Mouse (Mus musculus) spleen, adult 18-20 months (tissue): ENCODE data around the gene Mtmr3.

Experiments used
- DNase-seq, 2 experiments: peaks; one replicate each; pipeline ENCODE4 v3.0.0; 2022; ENCODE audit warnings: mixed read lengths in 2 of 2

The Mtmr3 gene

DNA sequence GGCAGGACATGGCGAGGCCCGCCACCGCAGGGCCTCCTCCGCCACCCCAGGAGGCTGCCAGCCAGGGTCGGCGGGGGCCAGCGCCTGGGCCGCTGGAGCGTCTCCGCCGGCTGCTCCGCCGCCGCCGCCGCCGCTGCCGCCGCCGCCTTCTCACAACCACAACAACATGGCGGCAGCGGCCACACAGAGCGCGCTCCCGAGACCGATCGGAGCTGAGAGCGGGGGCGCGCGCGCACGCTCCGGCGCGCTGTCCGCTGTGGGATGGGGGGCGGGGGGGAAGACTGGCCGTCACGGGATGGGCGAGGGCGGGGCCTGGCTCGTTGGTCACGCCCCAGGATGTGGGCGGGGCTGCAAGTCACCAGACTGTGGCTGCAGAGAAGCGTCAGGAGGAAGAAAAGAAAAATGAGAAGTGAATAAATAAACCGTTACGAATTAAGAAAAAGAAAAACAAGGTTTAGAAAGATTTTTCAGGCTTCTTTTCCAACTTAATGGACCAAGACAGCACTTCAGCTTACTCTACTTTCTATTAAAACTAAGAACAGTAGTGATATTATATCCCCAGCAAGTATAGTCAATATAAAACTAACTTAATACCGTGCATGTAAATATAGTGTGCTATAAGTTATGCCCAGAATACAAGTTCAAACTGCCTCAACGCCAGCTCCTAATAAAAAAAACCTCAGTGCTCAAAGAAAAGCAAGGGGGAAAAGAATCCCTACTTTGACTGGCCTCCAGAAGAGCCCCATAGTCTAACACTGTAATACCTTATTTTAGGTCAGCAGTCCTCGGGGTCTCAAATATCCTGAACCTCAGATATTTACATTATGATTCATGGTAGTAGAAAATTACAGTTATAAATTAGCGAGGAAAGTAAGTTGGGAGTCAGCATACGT lies at the start of gene Mtmr3:
Gene Mtmr3, minus strand, starts transcription at position 256 of the 893 bp plus-strand sequence.
- peak; percentile 96 to 99 for DNase-seq

DNA sequence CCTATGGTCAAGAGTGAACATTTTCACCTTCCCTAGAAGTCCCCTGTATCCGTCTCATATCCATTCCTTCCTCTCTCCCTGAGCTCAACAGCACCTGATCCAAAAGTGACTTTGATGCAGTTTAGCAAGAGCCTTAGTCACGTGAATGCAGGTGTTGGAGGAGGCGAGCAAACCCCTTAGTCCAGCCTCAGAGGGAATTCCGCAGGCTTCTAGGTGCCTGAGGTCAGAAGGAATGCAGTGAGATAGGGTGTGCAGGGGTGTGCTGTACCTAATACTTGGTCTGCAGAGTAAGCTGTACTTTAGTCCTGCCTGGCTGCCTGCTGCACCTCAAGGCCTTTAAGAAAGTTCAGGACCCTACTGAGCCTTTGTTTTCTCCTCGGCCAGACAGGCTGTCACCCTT lies 49.1 kb upstream of the Mtmr3 start:
- no peak for DNase-seq

- no peak for DNase-seq
Measured at GRCm38 (mm10) chr11:4641185-4641584, 46.5 kb upstream of the Mtmr3 start.

DNA sequence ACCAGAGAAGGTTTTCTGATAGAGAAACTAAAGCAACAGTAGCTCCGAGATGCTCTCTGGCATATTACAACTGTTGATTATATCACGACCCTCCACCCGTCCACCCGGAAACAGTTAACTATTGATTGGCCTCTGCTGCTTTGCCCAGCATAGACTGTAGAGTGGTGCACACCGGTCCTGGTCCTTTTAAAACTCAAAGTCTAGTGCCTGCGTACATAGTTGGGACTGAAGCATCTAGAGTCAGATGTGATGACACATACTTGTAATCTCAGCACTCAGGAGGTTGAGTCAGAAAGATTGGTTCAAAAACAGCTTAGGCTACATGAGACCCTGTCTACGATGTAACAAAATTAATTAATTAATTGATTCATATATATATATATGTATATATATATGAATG lies 43.6 kb upstream of the Mtmr3 start:
- DNase-seq, result no peak

DNA sequence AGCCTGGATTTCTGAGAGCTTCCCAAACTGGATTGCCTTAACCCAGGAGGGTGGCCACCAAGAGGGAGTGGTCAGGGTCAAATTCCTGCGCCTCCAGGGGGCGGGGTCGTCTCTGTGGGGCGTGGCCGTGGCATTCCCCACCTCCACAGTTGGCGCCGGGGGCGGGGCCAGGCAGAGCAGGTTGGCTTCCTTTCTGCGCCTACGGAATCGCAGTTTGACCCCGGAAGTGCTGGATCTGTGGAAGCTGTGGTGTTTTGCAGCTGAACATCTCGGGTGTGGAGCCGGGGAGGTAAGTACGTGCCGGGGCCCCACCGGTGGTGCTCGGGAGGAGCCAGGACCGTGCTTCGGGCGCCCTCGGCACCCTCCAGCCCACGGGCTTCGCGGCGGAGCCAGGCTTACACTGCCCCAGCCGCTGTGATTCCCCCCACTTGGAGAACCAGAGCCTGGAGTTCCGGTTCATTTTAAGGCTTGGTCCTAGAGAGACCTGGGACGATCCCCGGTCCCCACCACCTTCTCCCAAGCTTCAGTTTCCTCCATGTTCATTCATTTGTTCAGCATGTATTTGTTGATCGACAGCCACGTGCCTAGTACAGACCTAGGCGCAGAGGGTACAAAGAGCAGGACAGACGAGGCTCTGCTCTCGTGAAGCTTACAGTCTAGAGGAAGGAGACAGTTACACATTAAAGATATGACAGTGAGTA lies 43.0 kb upstream of the Mtmr3 start, which contains the start of gene Ascc2:
Gene Ascc2, plus strand, starts transcription at position 214 of the 701 bp plus-strand sequence.
- DNase-seq, result peak; percentile 86 to 95

DNA sequence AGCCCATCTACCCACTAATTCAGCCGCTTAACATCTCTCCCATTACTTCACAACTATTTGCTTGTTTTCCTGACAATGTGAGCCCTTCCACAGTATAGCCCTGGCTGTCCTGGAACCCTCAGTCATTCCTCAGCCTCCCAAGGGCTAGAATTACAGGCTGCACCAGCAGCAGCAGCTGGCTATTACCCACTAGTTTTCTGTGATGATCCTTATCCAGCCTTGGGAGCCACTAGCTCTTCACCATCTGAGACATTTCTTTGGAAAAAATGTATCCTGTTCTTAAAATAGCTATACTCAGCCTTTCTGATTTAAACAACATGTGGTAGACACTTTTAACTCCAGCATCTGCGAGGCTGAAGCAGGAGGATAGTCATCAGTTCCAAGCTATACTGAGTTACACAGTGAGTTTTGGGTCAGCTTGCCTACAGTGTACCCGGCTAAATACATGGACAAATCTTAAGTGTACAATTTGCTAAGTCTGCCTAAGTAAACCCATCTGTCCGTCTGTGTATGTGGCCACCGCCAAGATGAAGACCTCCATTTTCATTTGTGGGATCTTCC lies 42.2 kb upstream of the Mtmr3 start:
- no peak for DNase-seq

- no peak for DNase-seq
Measured at GRCm38 (mm10) chr11:4634395-4634794, 39.7 kb upstream of the Mtmr3 start.

- DNase-seq, result no peak
Measured at GRCm38 (mm10) chr11:4633420-4633819, 38.8 kb upstream of the Mtmr3 start.

- DNase-seq, result no peak
Measured at GRCm38 (mm10) chr11:4629861-4630280, 35.2 kb upstream of the Mtmr3 start.

GRCm38 (mm10) chr11:4627636-4628035 lies 33.0 kb upstream of the Mtmr3 start:
- DNase-seq, result no peak

DNA sequence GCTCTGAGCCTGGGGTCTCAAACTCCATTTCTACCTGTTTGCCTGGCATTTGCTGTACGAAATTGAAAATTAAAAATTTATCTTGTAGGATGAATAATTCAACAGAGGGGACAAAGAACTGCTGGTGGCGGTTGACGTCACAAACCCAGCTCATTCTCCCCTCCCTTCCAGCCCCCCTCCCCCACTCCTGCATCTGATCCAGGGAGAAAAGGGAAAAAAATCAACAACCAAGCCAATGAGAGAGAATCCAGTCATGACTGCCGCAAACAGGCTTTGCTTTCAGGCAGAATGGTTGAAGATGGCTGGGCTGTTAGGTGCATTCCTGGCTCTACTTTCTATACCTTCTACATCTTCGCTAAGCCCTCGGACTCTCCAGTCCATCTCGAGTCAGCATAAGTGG lies 31.3 kb upstream of the Mtmr3 start:
- DNase-seq, result no peak

DNA sequence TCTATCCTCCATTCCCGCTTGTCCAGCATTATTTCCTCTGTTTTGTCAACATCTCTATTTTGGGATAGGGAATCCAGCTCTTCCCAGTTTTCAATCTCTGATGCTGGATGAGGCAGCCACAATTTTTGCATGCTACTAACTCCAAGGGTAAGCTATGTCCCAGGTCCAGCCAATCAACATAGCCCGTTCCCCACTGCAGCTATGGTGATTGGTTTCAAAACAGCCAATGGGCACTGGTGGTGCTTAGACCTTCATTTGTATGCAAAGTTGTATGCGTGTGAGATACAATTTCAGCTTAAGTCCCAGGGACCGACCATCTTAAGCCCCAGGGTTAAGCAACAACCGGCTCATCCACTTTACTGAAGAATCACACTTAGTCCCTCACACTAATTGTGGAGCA lies 28.3 kb upstream of the Mtmr3 start:
- DNase-seq, result no peak

GRCm38 (mm10) chr11:4622442-4622986 lies 27.9 kb upstream of the Mtmr3 start:
- no peak for DNase-seq

GRCm38 (mm10) chr11:4621866-4622265 lies 27.2 kb upstream of the Mtmr3 start:
- DNase-seq, result no peak

GRCm38 (mm10) chr11:4620501-4621108 lies 25.9 kb upstream of the Mtmr3 start:
- no peak for DNase-seq

DNA sequence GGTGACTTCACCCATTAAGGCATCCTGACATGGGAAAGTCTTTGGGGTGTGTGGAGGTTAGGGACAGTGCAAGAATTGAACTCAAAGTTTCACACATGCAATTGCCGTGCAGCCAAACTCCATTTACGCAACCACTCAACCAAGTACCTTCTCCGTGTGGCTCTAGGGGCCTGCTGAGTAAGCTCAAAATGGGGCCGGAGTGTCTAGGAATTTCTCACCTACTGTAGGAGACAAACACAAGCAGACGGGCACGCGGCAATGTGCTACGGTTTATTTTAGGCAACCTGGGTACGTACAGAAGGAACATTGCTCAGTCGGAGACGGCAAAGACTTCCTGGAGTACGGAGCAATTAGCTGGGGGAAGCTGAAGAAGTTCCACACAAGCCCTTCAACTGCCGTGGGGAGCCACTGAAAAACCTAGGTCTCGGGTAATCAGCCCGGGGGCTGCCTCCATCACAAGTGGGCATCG lies 25.4 kb upstream of the Mtmr3 start, which contains the start of gene Gm11032:
Gene Gm11032, plus strand, starts transcription at position 51 of the 469 bp plus-strand sequence.
- DNase-seq, result no peak

DNA sequence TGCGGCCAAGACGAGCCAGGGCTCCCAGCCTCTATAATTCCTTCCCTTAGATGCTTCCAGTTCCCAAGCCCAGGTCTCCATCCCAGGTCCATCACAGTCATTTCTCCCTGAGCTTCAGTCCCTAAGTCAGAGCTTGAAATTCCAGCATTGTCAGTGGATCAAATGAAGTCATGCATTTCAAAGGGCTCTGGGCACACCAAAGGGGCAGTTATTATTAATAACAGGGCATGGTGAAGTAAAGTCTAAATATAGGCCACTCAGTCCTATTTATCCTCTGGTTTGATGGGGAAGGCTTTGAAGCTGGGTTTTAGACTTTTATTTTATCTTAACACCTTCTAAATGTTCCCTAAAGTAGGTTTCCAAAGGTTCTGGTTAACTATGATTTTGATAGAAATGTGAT lies 17.2 kb upstream of the Mtmr3 start:
- no peak for DNase-seq

DNA sequence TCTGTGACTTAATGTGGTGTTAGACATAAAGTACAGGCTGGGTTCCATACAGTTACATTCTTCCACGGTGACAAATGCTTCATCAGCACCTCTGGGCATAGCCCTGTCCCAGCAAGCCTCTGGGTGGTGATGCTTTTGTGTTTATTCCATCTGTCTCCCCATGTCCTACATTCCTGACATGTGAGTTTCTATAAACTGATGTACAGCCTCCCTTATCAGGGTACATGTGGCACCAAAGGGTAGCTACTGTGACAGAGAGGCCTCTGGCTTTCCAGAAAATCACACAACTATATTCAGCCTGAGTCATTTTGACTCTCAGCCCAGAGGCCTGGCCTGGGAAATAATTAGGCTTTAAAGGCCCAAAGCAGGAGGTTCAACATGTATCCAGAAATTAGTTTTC lies 11.9 kb upstream of the Mtmr3 start:
- DNase-seq, result no peak

DNA sequence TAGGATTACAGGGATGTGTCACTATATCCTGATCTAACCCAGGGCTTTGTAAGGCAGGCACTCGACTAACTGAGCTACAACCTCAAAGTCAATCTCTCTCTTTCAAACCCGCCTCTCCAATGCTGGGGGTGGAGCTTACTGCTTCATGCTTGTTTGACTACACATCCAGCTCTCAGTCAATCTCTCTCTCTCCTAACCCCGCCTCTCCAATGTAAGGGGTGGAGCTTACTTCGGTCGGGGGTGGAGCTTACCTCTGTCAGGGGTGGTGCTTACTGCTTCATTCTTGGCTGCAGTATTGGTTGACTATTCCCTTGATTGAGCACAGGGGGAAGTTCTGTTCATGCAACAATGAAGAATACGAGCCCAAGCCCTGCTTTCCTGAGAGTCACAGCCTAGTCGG lies 10.8 kb upstream of the Mtmr3 start:
- DNase-seq, result peak; percentile 59 to 65

GRCm38 (mm10) chr11:4604441-4604840 lies 9.8 kb upstream of the Mtmr3 start:
- no peak for DNase-seq

DNA sequence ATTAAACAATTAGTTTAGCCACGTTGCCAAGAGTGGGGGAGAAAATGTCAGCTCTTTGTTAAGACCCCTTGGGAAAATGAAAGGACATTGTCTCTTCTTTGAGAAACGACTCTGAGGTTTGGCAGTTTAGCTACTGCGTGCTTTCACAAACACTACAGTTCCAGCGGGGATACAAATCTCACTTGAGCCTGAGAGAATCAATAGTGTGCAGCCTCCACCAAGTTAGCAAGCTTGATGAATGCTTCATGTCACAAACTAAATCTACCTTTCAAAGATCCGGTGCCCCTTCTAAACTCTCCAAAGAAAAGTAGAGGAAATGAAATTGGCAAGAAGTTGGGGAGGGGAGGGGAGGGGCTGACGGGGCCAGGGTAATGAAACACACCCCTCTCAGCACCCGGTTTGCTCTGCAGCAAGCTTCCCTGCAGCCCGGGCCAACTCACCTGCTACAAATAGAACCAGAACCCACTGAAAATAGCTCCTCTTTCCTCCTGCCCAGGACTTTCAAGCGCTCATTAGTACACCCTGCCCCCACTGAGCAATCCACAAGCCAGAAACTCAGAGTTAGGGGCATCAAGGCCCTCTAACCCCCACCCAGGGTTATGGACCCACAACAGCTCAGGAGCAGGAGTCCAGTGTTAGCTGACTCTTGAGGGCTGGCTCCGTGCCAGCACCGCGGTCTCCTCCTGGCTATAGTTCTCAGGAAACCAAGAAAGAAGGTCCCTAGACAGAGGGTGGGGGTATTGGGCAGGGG lies 8.2 kb upstream of the Mtmr3 start:
- DNase-seq, result peak in 1 of 2 experiments; percentile 29

DNA sequence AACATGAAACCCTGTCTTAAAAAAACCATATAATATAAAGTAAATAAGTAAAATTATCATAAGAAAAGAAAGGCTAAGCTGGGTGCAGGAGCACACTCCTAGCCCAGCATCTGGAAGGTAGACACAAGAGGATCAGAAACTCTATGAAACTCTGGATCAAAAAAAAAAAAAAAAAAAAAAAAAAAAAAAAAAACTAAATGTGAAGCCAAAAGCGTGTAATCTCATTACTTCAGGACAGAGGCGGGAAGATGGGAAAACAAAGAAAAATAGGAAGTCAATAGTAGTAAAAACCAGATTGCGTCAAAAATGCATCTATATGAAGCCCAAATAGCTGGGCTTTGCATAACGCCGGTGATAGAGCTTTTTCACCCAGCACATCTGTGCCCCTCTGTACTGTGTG lies 7.2 kb upstream of the Mtmr3 start:
- DNase-seq, result no peak
